Mouse (Mus musculus) megakaryocyte, embryonic 14.5 days (primary cell): Measurements from ENCODE around the gene Vps29. TPM values are rescaled to one million over a fixed set of nuclear protein-coding genes. Genes with fewer than 3 reads are reported as not detected.

Source experiments
- H3K27me3 ChIP-seq: replicated peaks from 2 replicates; pipeline ENCODE3; 2012; ENCODE audit warnings: inconsistent platforms
- H3K36me3 ChIP-seq: replicated peaks from 2 replicates; pipeline ENCODE3; 2012; ENCODE audit warnings: low read length, inconsistent platforms, mixed read lengths
- H3K4me1 ChIP-seq: 2 replicates; pipeline ENCODE4 v1.6.1; 2012; ENCODE audit warnings: inconsistent platforms
- H3K4me3 ChIP-seq: replicated peaks from 2 replicates; pipeline ENCODE3; 2012; ENCODE audit warnings: moderate library complexity, mild to moderate bottlenecking, inconsistent platforms
- H3K9me3 ChIP-seq: 2 replicates; pipeline ENCODE4 v1.6.1; 2012; ENCODE audit warnings: inconsistent platforms
- FLI1 ChIP-seq: IDR thresholded peaks from 2 replicates; pipeline ENCODE4 v1.6.1; 2012; ENCODE audit warnings: low read length, inconsistent platforms, mixed read lengths
- GATA1 ChIP-seq: IDR thresholded peaks from 3 replicates; pipeline ENCODE4 v1.6.1; 2012; ENCODE audit warnings: mixed read lengths, low read length, inconsistent platforms, borderline replicate concordance
- polyA plus RNA-seq: library from polyadenylated mRNA; stranded (reverse); fragments of >175 nt; gene quantifications from 2 replicates; pipeline ENCODE4 v1.2.3, GENCODE M21; 2012; ENCODE audit warnings: low replicate concordance; ENCODE audit not compliant: insufficient read depth

The Vps29 gene
- polyA plus RNA-seq, 1 experiment: 20.9 TPM

DNA sequence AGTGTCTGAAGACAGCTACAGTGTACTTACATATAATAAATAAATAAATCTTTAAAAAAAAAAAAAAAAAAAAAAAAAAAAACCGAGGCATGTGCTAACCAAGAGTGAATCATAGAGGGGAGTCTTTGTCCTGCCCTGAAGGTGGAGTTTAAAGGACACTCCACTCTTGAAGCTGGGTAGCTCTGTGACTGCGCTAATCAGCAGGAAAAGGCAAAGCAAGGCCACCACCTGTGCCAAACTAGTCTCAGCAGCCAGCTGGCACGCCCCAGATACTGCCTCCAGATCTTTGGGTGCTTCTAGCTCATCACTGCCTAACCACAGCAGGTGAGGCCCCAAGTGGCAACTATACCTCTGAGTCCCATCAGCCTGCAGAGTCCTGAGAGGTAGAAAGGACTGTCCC lies 19.5 kb upstream of the Vps29 start:
- peaks cover 32% of the 10 kb centered on the region for H3K4me1 ChIP-seq
- peaks cover 7% of the 10 kb centered on the region for H3K36me3 ChIP-seq
- no peaks in the 10 kb centered on the region for H3K27me3 ChIP-seq
- TF ChIP-seq FLI1 (no peak), GATA1 (no peak)
- no peak overlapping the region for H3K4me3 ChIP-seq
- H3K9me3 ChIP-seq: no peaks in the 10 kb centered on the region

DNA sequence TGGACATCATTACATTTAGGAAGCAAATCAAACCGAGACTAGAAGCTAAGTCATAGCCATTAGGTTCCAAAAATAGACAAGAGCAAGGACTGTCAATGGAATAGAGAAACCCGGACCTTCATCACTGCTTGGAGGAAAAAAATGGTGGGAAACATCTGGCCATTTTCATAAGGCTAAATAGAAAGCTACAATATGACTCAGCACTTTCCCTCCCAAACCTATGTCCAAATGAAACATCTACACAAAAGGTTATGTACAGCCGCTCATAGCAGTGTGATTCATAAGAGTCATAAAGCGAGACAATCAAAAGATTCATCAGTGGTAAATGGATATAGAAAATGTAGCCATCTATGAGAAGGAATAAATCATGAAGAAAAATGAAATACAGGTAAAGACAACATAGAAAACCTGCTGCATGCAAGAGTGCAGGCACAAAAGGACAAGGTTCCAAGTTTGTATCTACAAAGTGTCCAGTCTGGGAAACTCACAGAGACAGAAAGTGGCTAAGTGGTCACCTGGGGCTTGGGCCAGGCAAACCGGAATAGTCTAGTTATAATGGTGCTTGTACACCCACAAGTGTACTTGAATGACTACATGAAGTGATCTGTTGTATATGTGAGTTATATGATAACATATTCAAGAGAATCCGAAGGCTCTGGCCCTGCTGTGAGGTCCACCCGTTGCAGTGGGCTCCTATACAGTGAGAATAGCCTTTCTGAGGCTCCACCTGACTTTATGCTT lies 17.4 kb upstream of the Vps29 start:
- Histone ChIP-seq H3K36me3 (peaks cover 7% of the 10 kb centered on the region), H3K4me1 (peaks cover 19% of the 10 kb centered on the region), H3K27me3 (no peaks in the 10 kb centered on the region), H3K9me3 (peaks cover 3% of the 10 kb centered on the region; the same call in 1 of the 2 replicates), H3K4me3 (no peak overlapping the region)
- TF ChIP-seq FLI1 (no peak), GATA1 (no peak)

DNA sequence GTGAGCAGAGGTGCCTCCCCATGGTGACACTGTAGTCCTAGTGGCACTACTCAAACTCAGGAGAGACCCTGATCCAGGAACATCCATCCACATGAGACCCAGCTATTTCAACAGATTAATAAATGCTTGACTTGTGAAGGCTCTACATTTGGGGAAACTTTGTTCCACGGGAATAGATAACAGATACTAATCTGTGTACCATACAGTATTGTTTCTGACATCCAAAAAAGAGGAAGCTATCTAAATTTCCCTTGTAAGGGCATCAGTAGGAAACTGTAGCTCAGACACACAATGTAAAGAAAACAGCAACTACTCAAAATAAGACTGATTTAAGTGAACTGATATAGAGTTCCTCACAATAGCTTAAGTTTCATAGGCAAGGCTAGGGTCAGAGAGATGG lies 11.3 kb upstream of the Vps29 start:
- peaks cover 13% of the 10 kb centered on the region for H3K4me1 ChIP-seq
- no peaks in the 10 kb centered on the region for H3K27me3 ChIP-seq
- H3K36me3 ChIP-seq: peaks cover 6% of the 10 kb centered on the region
- peaks cover 11% of the 10 kb centered on the region for H3K9me3 ChIP-seq
- no peak for TF ChIP-seq FLI1
- no peak for TF ChIP-seq GATA1
- H3K4me3 ChIP-seq: no peak overlapping the region

DNA sequence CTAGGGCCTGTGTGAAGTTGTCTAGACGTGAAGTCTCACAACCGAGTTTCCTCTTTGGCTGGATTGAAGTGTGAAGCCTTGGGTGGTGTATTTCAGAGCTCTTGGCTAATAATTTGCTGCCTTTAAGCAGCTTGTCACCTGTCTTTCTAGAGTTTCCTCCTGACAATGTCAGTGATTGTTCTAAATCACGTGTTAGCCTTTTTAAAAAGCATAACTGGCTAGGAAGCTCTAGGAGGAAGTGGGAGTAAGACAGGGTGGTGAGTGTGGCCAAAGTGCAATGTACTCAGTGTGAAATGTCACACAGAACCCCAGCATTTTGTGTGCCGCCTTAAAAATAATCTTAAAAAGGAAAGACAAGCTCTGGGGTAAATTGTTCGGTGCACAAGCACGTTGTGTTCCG lies 10.4 kb upstream of the Vps29 start:
- no peaks in the 10 kb centered on the region for H3K27me3 ChIP-seq
- peaks cover 4% of the 10 kb centered on the region for H3K36me3 ChIP-seq
- peaks cover 11% of the 10 kb centered on the region for H3K4me1 ChIP-seq
- H3K9me3 ChIP-seq: peaks cover 11% of the 10 kb centered on the region
- TF ChIP-seq GATA1 (no peak), FLI1 (no peak)
- no peak overlapping the region for H3K4me3 ChIP-seq

DNA sequence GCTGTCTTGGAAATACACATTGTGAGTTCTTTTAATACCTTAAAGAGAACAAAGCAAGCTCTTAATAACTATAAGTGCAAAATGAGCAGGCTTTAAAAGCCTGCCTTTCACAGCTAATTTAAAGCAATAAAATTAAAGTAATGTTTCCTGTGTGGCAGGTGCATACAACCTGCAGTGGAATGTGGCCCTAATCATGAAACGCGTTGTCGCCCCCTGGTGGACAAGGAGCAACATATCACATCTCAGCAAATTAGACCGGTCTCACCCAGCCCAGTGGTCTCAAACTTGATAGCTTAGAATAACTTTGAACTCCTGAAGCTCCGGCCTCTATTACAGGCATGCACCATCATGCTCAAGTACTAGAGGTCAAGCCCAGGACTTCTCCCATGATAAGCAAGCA lies 9.9 kb upstream of the Vps29 start:
- H3K9me3 ChIP-seq: peaks cover 11% of the 10 kb centered on the region
- no peaks in the 10 kb centered on the region for H3K27me3 ChIP-seq
- peaks cover 10% of the 10 kb centered on the region for H3K4me1 ChIP-seq
- H3K36me3 ChIP-seq: peaks cover 2% of the 10 kb centered on the region
- no peak overlapping the region for H3K4me3 ChIP-seq
- TF ChIP-seq GATA1: no peak
- TF ChIP-seq FLI1: no peak

DNA sequence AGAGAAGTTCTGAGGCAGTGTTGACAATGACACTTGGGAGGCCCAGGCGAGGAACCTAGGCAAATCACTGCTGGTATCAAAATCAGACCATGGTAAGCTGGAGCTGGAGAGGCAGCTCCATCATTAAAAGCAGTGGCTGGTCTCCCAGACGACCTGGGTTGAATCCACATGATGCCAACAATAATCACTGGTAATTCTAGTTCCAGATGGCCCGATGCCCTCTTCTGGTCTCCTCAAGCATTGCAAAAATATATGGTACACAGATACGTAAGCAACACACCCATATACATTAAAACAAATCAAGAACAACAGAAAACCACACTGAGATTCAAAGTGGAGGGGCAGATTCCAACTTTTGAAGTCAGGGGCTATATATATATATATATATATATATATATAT lies 8.4 kb upstream of the Vps29 start:
- H3K27me3 ChIP-seq: no peaks in the 10 kb centered on the region
- H3K36me3 ChIP-seq: peaks cover 2% of the 10 kb centered on the region
- peaks cover 10% of the 10 kb centered on the region for H3K4me1 ChIP-seq
- no peak for TF ChIP-seq GATA1
- TF ChIP-seq FLI1: no peak
- no peak overlapping the region for H3K4me3 ChIP-seq
- H3K9me3 ChIP-seq: peaks cover 8% of the 10 kb centered on the region

DNA sequence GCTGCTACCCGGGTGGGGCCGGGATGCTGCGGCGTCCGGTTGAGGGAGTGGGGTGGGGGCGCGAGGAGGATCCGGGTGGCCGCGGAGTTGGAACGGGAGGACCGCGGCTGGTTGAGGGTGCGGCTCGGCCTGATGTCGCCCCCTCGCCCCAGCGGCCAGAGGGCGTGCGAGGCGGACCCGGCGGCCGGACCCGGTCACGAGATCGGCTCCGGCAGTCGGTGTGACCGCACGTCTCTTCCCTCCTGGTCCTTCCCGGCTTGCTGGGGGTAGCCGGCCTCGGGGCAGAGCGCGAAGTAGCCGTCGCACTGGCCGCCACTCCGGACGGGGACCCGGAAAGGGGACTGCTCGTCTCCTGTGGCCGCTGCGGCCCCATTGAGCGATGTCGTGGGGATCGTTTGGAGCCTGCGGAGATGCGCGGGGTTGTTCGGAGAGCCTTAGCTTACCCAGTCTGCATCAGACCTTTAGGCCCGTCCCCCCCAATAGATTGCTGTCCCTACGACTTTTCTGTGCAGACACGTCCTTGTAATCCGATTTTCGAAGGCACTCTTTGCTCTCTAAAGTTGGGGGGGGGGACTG lies 411 bp downstream of the Vps29 start:
- peak overlapping the region; percentile 97 for H3K4me3 ChIP-seq
- no peaks in the 10 kb centered on the region for H3K9me3 ChIP-seq
- no peaks in the 10 kb centered on the region for H3K27me3 ChIP-seq
- H3K36me3 ChIP-seq: peaks cover 17% of the 10 kb centered on the region
- H3K4me1 ChIP-seq: peaks cover 37% of the 10 kb centered on the region
- TF ChIP-seq GATA1 (no peak), FLI1 (no peak)

DNA sequence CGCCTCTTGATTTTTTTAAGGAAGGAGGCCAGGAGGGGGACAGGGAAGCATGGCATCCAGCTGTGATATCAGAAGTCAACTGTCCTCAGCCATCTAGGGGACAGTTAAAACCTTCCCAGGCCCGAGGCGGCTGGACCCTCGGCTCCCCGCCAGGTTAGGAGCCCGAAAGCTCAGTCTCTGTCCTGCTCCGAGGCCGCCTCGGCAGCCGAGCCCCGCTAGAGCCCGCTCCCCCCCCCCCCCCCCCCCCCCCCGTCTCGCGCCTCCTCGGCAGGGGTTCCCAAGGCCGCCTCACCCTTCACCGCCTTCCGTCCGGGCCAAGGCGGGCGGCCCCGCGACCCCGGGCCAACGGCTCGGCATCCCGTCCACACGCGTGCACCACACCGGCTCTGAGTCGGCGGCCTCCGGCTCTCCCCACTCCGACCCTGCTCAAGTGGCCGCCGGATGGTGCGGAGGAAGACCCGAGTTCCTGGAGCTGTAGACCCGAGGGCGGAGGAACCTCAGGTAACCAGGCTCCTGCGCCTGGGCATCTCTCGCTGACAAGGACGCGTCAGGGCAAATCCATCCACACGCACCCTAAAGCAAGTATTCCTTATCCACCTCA lies 17.5 kb downstream of the Vps29 start, which contains the start of gene Gpn3:
Gpn3 (plus strand) TSS at position 286 of the 601 bp plus-strand sequence.
- TF ChIP-seq GATA1 (no peak), FLI1 (no peak)
- H3K4me1 ChIP-seq: peaks cover 30% of the 10 kb centered on the region
- H3K27me3 ChIP-seq: no peaks in the 10 kb centered on the region
- H3K9me3 ChIP-seq: no peaks in the 10 kb centered on the region
- H3K36me3 ChIP-seq: peaks cover 57% of the 10 kb centered on the region
- H3K4me3 ChIP-seq: peak within 1 kb of the TSS; percentile 100

DNA sequence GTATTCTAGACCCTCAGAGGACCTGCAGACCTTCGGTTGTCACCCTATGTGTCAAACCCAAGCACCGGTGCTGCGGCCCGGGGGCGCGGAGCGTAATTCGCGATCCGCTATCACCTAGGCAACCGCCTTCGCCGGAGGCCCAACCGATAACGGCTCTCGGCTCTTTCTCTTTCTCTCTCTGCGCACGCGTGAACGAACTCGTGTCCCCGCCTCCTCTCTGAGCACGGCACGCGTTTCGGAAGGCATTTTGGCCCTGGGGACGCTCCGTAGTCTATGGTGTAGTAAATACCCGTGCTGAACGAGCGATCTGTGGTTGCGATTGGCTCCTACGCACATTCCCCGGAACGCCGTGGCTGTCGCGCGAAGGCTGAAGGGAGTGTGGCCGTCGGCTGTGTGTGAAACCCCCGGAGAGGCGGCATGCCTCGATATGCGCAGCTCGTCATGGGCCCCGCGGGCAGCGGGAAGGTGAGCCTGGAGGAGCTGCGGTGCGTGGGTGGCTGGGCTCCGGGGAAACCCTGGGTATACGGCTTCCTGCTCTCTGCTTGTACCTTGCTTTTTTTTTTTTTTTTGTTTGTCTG lies 18.1 kb downstream of the Vps29 start, which contains the start of gene Fam216a:
Fam216a (minus strand) TSS at position 173 of the 578 bp plus-strand sequence.
- H3K36me3 ChIP-seq: peaks cover 57% of the 10 kb centered on the region
- H3K9me3 ChIP-seq: no peaks in the 10 kb centered on the region
- H3K4me1 ChIP-seq: peaks cover 36% of the 10 kb centered on the region
- peak within 1 kb of the TSS; percentile 100 for H3K4me3 ChIP-seq
- no peaks in the 10 kb centered on the region for H3K27me3 ChIP-seq
- TF ChIP-seq GATA1 (peak; percentile 89), FLI1 (peak; percentile 24; the same call in 1 of the 2 replicates)

DNA sequence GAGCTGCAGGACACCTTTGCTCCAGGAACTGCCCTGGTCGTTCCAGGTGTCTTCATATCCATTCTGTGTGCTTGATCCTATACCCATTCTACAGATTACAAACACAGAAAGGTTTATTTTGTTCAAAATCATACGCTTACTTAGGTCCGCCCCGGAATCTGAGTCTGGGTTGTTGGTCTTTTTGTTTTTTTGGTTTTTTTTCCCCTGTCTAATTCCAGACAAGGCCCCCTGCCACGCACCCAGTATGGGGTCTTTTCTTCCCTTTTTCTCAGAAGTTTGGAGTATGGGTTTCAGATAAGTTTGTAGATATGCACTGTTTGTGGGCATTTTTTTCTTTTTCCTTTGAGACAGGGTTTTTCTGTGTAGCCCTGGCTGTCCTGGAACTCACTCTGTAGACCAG lies 18.7 kb downstream of the Vps29 start:
- Histone ChIP-seq H3K4me3 (peak overlapping the region; percentile 100), H3K36me3 (peaks cover 52% of the 10 kb centered on the region), H3K27me3 (no peaks in the 10 kb centered on the region), H3K9me3 (no peaks in the 10 kb centered on the region), H3K4me1 (peaks cover 36% of the 10 kb centered on the region)
- TF ChIP-seq GATA1: no peak
- TF ChIP-seq FLI1: no peak
